Mouse (Mus musculus) stomach, postnatal 0 days (tissue): ENCODE data around the gene Cand2.

Experiments
- CTCF ChIP-seq: IDR thresholded peaks from 2 replicates; pipeline ENCODE4 v1.5.1; 2016; ENCODE audit warnings: antibody characterized with exemption, low read depth, mild to moderate bottlenecking, moderate library complexity
- EP300 ChIP-seq: optimal IDR thresholded peaks from 2 replicates; pipeline ENCODE3; 2016; ENCODE audit warnings: antibody characterized with exemption

GRCm38 (mm10) chr6:115760982-115761381, 13.4 kb upstream of the Cand2 start:
- no peak for TF ChIP-seq EP300
- TF ChIP-seq CTCF: no peak
